Mouse (Mus musculus) R1 (cell line): Measurements from ENCODE around the gene Nemp1.

Experiments used
- DNase-seq: peaks from one replicate; pipeline ENCODE4 v3.0.0-alpha.2; 2018; ENCODE audit warnings: low read depth, low spot score

Gene Nemp1

GRCm38 (mm10) chr10:127671276-127671675 is 4.6 kb downstream of the Nemp1 start:
- DNase-seq, result peak; percentile 68

- no peak for DNase-seq
Observed at GRCm38 (mm10) chr10:127674046-127674655, 7.5 kb downstream of the Nemp1 start.

GRCm38 (mm10) chr10:127674794-127675522 is 8.3 kb downstream of the Nemp1 start:
- peak; percentile 93 for DNase-seq

GRCm38 (mm10) chr10:127675859-127676398 is 9.2 kb downstream of the Nemp1 start:
- no peak for DNase-seq

- DNase-seq, result peak; percentile 99
Observed at GRCm38 (mm10) chr10:127676691-127677548, 10.2 kb downstream of the Nemp1 start.

- peak; percentile 86 for DNase-seq
Observed at GRCm38 (mm10) chr10:127677591-127678336, 11.1 kb downstream of the Nemp1 start.

GRCm38 (mm10) chr10:127679208-127679607 is 12.5 kb downstream of the Nemp1 start:
- DNase-seq, result no peak

GRCm38 (mm10) chr10:127679881-127680280 is 13.2 kb downstream of the Nemp1 start:
- DNase-seq, result no peak

- no peak for DNase-seq
Observed at GRCm38 (mm10) chr10:127682886-127683285, 16.2 kb downstream of the Nemp1 start.

- peak; percentile 44 for DNase-seq
Observed at GRCm38 (mm10) chr10:127691053-127691452, 24.4 kb downstream of the Nemp1 start.

- DNase-seq, result no peak
Observed at GRCm38 (mm10) chr10:127694636-127695035, 27.9 kb downstream of the Nemp1 start.

- DNase-seq, result no peak
Observed at GRCm38 (mm10) chr10:127695775-127696174, 29.1 kb downstream of the Nemp1 start.

- no peak for DNase-seq
Observed at GRCm38 (mm10) chr10:127698966-127699365, 32.3 kb downstream of the Nemp1 start.

- peak; percentile 74 for DNase-seq
Observed at GRCm38 (mm10) chr10:127703299-127703698, 36.6 kb downstream of the Nemp1 start.

- DNase-seq, result no peak
Observed at GRCm38 (mm10) chr10:127704293-127704692, 37.6 kb downstream of the Nemp1 start.

- DNase-seq, result no peak
Observed at GRCm38 (mm10) chr10:127704766-127705220, 38.1 kb downstream of the Nemp1 start, which contains the start of gene Myo1a. TSS of gene Myo1a (plus strand) at chr10:127705170.

GRCm38 (mm10) chr10:127705783-127706182 is 39.1 kb downstream of the Nemp1 start:
- no peak for DNase-seq

GRCm38 (mm10) chr10:127707721-127708120 is 41.0 kb downstream of the Nemp1 start:
- no peak for DNase-seq

GRCm38 (mm10) chr10:127708850-127709370 is 42.2 kb downstream of the Nemp1 start:
- peak; percentile 55 for DNase-seq

- DNase-seq, result no peak
Observed at GRCm38 (mm10) chr10:127710331-127710730, 43.6 kb downstream of the Nemp1 start.

GRCm38 (mm10) chr10:127712736-127713135 is 46.0 kb downstream of the Nemp1 start:
- DNase-seq, result no peak
